Mouse (Mus musculus): ENCODE measurements at regions not wholly inside any gene's neighbourhood (a gene's known extent, or its start where the extent isn't known, plus 50 kb on each side); places are given as distances from the start of the nearest gene placed in this dataset.

- DNase-seq: peak; percentile 65
Observed at GRCm38 (mm10) chr5:52309317-52310060, 54.1 kb upstream of the Sod3 start.

- DNase-seq: no peak
Observed at GRCm38 (mm10) chr5:52296303-52296702, 67.3 kb upstream of the Sod3 start.

GRCm38 (mm10) chr5:52294466-52294865 is 69.1 kb upstream of the Sod3 start:
- no peak for DNase-seq

GRCm38 (mm10) chr5:52288319-52288718 is 75.3 kb upstream of the Sod3 start:
- no peak for DNase-seq

GRCm38 (mm10) chr5:52280871-52281270 is 82.7 kb upstream of the Sod3 start:
- no peak for DNase-seq

- DNase-seq: no peak
Observed at GRCm38 (mm10) chr5:52278111-52278510, 85.5 kb upstream of the Sod3 start.

GRCm38 (mm10) chr5:52263214-52263613 is 72.9 kb upstream of the Dhx15 start:
- no peak for DNase-seq

- no peak for DNase-seq
Observed at GRCm38 (mm10) chr5:52258075-52258474, 67.8 kb upstream of the Dhx15 start.

GRCm38 (mm10) chr5:52254602-52255071 is 64.3 kb upstream of the Dhx15 start:
- DNase-seq: no peak

- no peak for DNase-seq
Observed at GRCm38 (mm10) chr5:52249804-52250203, 59.5 kb upstream of the Dhx15 start.

- no peak for DNase-seq
Observed at GRCm38 (mm10) chr5:52243931-52244330, 53.6 kb upstream of the Dhx15 start.

GRCm38 (mm10) chr5:52242414-52242813 is 52.1 kb upstream of the Dhx15 start:
- no peak for DNase-seq

GRCm38 (mm10) chr5:52240540-52240939 is 50.2 kb upstream of the Dhx15 start:
- DNase-seq: peak; percentile 44

Data from adrenal gland, adult 2 months (tissue).